Mouse (Mus musculus): ENCODE measurements around the gene Mast4.

Gene Mast4

GRCm38 (mm10) chr13:103198210-103198940, 135.9 kb downstream of the Mast4 start:
- DNase-seq (ENCODE audit: low read depth, low spot score), result no peak

DNA sequence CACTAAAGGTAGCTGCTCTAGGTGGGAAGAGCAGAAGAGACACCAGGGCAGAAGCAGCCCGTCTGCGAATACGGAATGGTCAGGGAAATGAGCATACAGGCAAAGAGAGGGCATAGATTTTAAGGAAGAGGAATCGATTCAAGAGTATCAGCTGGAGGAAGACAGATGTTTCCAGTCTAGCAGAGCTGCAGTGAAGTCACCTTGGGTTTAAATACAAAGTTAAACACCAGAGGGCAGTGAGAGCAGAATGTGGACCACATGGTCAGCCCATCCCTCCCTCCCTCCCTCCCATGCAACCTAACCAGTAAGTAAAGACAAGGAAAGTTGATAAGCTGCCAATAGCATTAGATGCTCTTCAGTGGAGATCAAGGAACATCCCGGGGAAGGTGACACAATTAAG, 138.0 kb downstream of the Mast4 start:
- no peak for DNase-seq (ENCODE audit: low read depth, low spot score)

DNA sequence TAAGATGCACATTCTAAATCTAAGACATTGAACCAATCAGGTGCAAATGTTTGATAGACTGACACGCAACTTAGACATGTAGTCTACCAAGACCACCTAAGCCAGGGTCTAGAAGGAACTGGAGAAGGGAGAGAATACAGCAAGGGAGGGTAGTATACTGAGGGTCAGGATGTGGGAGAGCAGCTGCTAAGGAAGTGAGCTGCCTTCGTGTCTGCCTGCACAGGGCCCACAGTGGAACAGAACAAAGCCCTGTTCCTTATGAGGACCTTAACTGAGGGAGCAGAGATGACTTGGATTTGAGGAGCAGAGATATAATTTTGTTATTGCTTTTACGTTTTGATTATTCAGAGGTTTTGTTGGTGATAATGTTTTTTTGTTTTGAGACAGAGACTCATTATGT, 138.4 kb downstream of the Mast4 start:
- no peak for DNase-seq (ENCODE audit: low read depth, low spot score)

GRCm38 (mm10) chr13:103183566-103183965, 150.7 kb downstream of the Mast4 start:
- DNase-seq (ENCODE audit: low read depth, low spot score), result no peak

DNA sequence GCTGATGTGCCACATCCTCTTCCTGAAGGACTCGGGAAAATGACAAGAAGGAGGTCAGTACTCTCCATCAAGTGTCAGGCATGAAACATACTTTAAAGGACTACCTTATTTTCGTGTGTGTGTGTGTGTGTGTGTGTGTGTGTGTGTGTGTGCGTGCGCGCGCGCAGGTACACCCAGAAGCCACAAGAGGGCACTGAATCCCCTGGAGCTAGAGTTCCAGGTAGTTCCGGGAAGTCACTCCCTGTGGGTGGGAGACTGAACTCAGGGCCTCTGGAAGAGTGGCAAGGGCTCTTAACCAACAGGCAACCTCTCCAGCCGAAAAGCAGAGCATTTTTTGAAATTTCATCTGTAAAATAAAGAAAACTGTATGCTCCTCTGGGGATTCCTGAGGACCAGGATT, 152.5 kb downstream of the Mast4 start:
- DNase-seq (ENCODE audit: low read depth, low spot score), result no peak

DNA sequence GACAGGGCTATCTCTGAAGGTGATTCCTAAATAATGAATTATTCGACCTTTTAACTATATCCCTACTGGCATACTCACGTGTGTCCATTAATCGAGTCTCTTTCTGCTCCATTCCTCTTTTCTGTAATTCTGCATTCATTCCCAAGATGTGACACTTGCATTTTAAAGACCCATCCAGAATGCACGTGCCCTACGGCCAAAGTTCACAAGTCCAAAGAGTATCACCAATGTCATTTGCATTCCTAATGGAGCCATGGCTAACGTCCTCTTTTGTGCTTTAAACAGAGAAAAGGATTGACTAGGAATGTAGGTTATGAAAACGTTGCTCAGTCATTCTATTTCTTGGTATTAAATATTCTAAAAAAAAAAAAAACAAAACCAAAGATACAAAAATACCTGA, 157.4 kb downstream of the Mast4 start:
- DNase-seq (ENCODE audit: low read depth, low spot score), result no peak

DNA sequence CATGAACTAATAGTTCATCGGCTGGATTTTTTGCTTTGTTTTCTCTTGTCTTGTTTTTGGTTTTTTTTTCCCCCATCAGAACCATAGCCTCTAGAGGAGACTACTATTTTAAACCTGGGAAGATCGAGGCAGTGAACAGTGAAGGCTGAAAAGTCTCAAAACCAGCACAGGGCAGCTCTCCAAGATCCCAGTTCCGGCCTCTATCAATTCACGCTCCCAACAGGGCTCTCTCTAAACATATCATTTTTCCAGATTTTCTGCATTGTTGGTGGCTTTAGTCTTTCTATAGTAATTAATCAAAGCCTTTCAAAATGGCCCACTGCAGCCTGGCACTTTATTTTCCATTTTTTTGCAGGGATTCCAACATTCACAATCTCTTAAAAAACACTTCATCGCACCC, 159.9 kb downstream of the Mast4 start:
- DNase-seq (ENCODE audit: low read depth, low spot score), result no peak

GRCm38 (mm10) chr13:103173545-103174182, 160.6 kb downstream of the Mast4 start:
- DNase-seq (ENCODE audit: low read depth, low spot score), result peak; percentile 83

DNA sequence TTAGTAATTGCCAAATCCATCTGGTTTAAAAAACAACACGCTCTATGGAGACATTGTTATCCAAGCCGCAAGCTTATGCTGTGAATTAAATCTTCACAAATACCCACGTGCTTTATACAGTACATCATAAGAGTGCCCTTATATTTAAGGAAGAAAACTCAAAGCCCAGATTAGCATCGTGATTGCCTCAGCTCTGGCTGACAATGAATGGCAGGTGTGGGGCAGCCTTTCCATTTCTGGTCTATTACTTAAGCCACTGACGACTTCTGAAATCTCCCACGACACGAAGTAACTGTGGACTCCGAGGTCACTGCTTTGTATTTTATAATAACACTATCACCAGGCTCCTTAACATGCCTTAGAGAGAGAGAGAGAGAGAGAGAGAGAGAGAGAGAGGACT, 182.4 kb downstream of the Mast4 start:
- DNase-seq (ENCODE audit: low read depth, low spot score), result no peak

GRCm38 (mm10) chr13:103151171-103151570, 183.1 kb downstream of the Mast4 start:
- DNase-seq (ENCODE audit: low read depth, low spot score), result no peak

DNA sequence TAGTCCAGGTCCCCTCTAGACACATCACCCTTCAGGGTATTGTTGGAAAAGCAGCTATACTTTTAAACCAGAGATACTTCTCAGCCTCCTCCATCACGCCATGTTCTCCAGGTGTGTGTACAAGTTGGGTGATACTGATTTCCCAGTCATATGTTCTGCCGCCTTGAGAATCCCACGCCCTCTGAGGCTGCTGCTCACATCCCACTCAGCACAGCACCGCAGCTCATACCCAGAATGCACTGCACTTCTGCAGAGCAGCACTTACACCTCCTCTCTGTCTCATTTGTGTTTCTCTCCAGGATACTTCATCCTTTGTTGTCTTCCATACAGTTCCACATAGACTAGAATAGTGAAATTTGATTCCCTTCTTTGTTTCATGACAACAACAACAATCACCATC, 183.6 kb downstream of the Mast4 start:
- DNase-seq (ENCODE audit: low read depth, low spot score), result peak; percentile 91

DNA sequence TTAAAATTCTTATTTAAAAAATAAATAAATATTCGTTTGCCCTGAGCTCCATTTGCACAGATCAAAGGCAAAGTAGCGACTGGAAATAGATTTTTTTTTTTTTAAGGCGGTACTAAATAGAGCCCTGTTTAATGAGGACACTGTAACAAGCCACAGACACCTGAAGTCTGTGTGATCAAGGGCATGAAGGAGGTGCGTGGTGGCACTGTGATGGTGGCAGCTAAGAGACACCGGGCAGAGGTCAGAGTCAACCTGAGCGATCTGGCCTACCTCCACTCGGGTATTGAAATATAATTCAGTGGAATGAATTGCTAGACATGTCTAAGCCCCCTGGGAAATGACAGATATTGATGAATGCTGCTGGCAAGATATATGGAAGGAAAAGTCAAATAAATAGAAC, 184.9 kb downstream of the Mast4 start:
- no peak for DNase-seq (ENCODE audit: low read depth, low spot score)

DNA sequence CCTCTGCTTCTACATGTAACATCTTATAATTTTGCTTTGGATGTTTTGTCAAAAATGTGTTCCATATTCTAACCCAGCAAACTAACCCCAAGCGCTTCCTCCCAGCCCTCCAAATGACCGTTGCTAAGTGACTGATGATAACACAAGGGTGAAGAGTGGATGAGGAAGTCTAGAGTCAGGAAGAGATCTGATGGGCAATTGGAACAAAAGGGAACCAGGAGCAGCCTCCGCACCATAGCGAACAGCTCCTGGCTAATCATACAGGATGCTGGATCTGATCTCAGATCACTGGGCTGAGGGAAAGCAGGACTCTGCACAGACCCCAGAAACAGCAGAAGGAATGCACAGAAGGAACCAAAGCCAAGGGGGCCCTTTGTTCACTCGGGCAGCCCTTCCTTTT, 190.0 kb downstream of the Mast4 start:
- DNase-seq (ENCODE audit: low read depth, low spot score), result no peak

DNA sequence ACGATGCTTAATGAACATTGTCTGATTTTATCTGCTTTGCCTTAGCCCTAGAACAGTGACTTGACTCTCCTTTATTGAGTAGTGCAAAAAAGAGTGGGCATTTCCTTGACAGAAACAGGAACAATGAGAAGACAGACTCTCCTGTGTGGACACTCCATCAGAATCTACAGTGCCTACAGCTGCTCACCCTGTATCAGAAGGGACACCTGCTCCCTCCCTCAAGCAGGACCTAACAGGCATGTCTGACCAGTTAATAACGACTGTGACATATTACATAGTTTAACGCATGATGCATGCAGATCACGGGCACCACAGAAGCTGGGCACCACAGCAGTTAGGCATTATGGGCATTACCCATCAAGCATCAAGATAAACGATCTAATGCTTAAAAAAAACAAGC, 193.0 kb downstream of the Mast4 start:
- no peak for DNase-seq (ENCODE audit: low read depth, low spot score)

DNA sequence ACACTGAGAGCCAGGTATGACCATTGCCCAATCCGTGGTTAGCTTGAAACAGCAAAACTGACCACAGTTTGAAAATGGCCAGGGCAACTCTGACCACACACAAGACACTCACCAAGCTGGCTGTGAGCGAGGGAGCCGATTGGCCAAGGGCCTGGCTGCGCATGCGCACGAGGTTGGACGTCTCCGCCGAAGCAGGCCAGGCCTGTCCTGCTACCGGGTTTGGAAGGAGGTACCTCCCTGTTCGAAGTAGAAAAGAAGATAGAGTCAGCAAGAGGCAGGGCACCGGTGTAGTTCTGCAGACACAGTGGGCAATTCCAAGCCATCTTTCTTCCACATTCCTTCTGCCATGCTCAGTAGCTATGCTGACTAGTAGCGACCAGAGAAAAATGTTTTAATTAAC, 194.2 kb downstream of the Mast4 start:
- DNase-seq (ENCODE audit: low read depth, low spot score), result no peak

- DNase-seq (ENCODE audit: low read depth, low spot score), result no peak
Measured at GRCm38 (mm10) chr13:103138298-103138697, 196.0 kb downstream of the Mast4 start.

DNA sequence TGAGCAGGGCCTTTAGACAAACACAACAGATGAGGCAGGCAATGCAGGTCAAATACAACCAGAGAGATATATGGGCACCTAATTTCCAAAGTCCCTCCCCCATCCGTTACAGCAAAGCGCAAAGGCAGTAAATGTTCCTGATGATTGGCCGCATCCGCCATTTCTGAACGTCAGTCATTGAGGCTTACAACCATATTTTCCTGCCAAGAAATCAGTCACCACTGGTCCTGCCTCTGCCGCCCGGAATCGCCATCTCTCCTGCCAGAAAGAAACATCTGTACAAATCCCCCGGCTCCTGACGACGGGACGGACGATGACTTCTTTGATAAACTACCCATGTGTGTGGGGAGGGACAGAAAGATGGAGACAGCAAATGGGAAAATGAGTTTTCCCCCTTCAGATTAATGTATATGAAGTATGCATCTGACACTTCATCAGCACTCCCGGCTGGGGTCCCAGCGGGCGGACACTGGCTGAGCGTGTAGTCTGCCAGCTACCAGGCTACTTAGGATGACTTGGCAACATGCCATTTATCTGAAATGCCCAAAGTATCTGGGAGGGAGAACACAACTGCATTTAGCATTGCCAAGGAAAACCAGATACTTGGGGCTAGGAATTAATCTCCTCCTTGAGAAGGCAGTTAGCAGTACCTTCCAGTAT, 198.9 kb downstream of the Mast4 start:
- DNase-seq (ENCODE audit: low read depth, low spot score), result no peak

DNA sequence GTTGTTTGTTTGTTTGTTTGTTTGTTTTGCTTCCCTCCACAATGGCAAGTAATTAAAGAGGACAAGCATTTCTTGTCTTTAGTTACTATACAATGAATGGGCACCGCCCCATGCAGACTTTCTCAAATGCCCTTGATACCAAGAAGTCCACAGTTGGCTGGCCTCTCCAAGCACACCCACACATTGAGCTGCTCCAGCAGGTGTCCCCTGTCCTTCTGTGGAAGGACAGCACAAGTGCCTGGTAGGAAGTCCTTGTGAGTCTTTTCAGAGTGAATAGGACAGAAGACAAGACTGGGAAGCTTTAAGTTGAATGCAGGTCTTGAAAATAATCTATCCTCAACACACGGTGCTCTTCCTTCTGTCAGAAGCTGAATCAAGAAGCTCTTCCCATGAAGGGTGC, 202.5 kb downstream of the Mast4 start:
- no peak for DNase-seq (ENCODE audit: low read depth, low spot score)

DNA sequence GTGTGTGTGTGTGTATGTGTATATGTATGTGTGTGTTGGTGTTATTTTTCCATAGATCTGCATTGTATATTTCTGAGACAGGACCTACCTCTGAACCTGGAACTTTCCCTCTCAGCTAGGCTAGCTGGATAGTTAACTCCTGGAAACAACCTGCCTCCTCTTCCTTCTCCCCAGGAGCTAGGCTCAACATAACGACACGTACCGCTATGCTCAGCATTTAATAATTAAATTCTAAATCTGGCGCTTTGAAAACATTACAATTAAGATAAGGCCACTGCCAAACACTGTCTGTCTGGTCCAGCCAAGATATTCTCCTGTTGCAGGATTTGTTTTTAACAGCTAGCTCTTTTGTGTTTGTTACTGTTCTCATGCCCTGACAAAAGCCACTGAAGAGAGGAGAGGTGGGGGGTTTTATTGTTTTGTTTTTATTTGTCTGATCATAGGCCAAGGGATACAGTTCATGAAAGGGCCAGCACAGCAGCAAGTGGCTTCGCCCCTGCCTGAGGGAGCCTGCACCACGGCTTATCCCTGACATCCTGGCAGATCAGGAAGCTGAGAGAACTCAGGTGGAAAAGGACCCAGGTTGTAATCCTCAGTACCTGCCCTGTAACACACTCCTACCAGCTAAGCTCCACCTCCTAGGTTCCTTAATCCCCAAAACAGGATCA, 205.0 kb downstream of the Mast4 start:
- DNase-seq (ENCODE audit: low read depth, low spot score), result no peak

- DNase-seq (ENCODE audit: low read depth, low spot score), result no peak
Measured at GRCm38 (mm10) chr13:103128729-103129128, 205.6 kb downstream of the Mast4 start.

DNA sequence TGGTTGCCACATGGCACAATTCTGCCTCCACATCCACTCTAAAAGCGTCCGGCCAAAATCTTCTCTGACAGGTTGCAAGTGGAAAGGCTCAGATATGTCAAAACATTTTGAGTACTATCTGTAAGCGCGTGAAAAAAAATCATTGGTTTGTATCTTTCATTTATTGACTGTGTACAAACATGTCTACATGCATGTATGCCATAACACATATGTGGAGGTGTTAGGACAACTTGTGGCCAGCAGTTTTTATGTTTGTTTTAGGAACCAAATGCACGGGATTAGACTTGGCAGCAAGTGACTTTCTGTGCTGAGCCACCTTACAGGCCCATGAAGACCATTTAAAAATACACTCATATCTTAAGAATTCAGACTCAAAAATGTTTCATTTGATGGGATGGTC, 206.7 kb downstream of the Mast4 start:
- DNase-seq (ENCODE audit: low read depth, low spot score), result no peak

GRCm38 (mm10) chr13:103123716-103124115, 210.6 kb downstream of the Mast4 start:
- DNase-seq (ENCODE audit: low read depth, low spot score), result no peak
